Mouse (Mus musculus) G1E (cell line): Measurements from ENCODE around the gene Maml3. TPM values are rescaled to one million over a fixed set of nuclear protein-coding genes. Genes with fewer than 3 reads are reported as not detected.

Experiments
- ATAC-seq: 2 replicates; pipeline ENCODE4 v1.8.0; 2016; ENCODE audit warnings: mild to moderate bottlenecking; ENCODE audit not compliant: insufficient number of reproducible peaks, poor library complexity, low FRiP score, severe bottlenecking; ENCODE audit errors: extremely low read depth
- DNase-seq: peaks from one replicate; pipeline ENCODE4 v3.0.0; 2012; ENCODE audit warnings: low spot score
- H3K27me3 ChIP-seq: 2 replicates; pipeline ENCODE4 v1.6.1; 2012; ENCODE audit warnings: mild to moderate bottlenecking, low read length, inconsistent platforms; ENCODE audit not compliant: insufficient read depth
- H3K36me3 ChIP-seq: replicated peaks from 2 replicates; pipeline ENCODE3; 2012; ENCODE audit warnings: mild to moderate bottlenecking, inconsistent platforms
- H3K4me1 ChIP-seq: 2 replicates; pipeline ENCODE4 v1.6.1; 2012; ENCODE audit warnings: low read depth, low read length, inconsistent platforms, mixed read lengths; ENCODE audit not compliant: insufficient read depth
- H3K4me3 ChIP-seq: 2 replicates; pipeline ENCODE4 v1.5.1; 2012; ENCODE audit warnings: low read depth, mild to moderate bottlenecking, inconsistent platforms, low read length, moderate library complexity, mixed read lengths
- H3K9me3 ChIP-seq: replicated peaks from 2 replicates; pipeline ENCODE4 v1.6.1; 2012; ENCODE audit warnings: inconsistent platforms
- CTCF ChIP-seq: IDR thresholded peaks from 2 replicates; pipeline ENCODE4 v1.5.1; 2012; ENCODE audit warnings: low read depth, low read length, inconsistent platforms, mixed read lengths
- GATA1 ChIP-seq: IDR thresholded peaks from 2 replicates; pipeline ENCODE4 v1.6.1; 2012; ENCODE audit warnings: borderline replicate concordance, low read length, inconsistent platforms, mixed read lengths
- GATA2 ChIP-seq: IDR thresholded peaks from 2 replicates; pipeline ENCODE4 v1.6.1; 2012; ENCODE audit warnings: low read depth, low read length, inconsistent platforms, borderline replicate concordance
- POLR2AphosphoS5 ChIP-seq: IDR thresholded peaks from 2 replicates; pipeline ENCODE4 v1.6.1; 2012; ENCODE audit warnings: low read depth, low read length, inconsistent platforms; ENCODE audit not compliant: insufficient replicate concordance
- TAL1 ChIP-seq: conservative IDR thresholded peaks from 2 replicates; pipeline ENCODE4 v1.6.1; 2012; ENCODE audit warnings: low read depth, low read length, inconsistent platforms, mixed read lengths
- polyA plus RNA-seq: library from polyadenylated mRNA; stranded (reverse); fragments of >175 nt; gene quantifications from 2 replicates; pipeline ENCODE4 v1.2.3, GENCODE M21; 2012
- total RNA-seq, 2 experiments: library from RNA; stranded (forward) in 1 of 2; stranded (reverse) in 1 of 2; fragments of 200-1000 nt in 1 of 2; fragments of >200 nt in 1 of 2; fragmentation: Nextera tagmentation in 1 of 2; gene quantifications; 2 replicates each; pipeline ENCODE4 v1.2.3; 2014 to 2017

Gene Maml3
- total and polyA plus RNA-seq, 3 experiments, result 0.01 to 0.49 TPM; not detected in 1

GRCm38 (mm10) chr3:51695713-51696112, 409.2 kb downstream of the Maml3 start:
- peaks cover 9% of the 10 kb centered on the region for H3K4me1 ChIP-seq
- TF ChIP-seq TAL1 (no peak), GATA2 (no peak), CTCF (no peak), GATA1 (no peak), POLR2AphosphoS5 (no peak)
- no peaks in the 10 kb centered on the region for H3K9me3 ChIP-seq
- DNase-seq, result no peak
- peaks cover 4% of the 10 kb centered on the region; the same call in 1 of the 2 replicates for H3K27me3 ChIP-seq
- no peak for ATAC-seq
- no peaks in the 10 kb centered on the region for H3K36me3 ChIP-seq
- H3K4me3 ChIP-seq, result no peak overlapping the region

DNA sequence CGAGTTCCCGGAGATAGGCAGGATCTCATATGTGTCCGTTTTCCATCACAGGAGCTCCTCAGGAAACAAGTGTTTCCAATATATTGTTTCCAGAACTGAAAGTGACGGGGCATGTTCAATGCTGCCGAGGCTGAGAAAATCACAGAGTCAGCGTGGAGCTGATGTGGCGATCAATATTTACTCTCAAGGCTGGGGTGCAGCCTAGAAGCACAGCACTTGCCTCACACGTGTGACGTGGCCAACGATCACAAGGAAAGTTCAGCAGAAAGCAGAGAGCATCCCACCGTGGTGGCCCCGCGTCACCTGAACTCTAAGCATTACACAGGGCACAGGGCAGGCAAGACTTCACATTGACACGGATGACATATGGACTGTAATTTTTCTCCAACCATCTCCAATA, 410.3 kb downstream of the Maml3 start:
- no peak overlapping the region for H3K4me3 ChIP-seq
- peaks cover 2% of the 10 kb centered on the region; the same call in 1 of the 2 replicates for H3K27me3 ChIP-seq
- DNase-seq (no peak), ATAC-seq (no peak)
- H3K9me3 ChIP-seq, result 0 out of 2 replicates have a peak, but pooled peaks cover 6% of the 10 kb centered on the region
- H3K36me3 ChIP-seq, result no peaks in the 10 kb centered on the region
- TF ChIP-seq POLR2AphosphoS5 (no peak), TAL1 (no peak), CTCF (no peak), GATA1 (no peak), GATA2 (no peak)
- peaks cover 4% of the 10 kb centered on the region; the same call in 1 of the 2 replicates for H3K4me1 ChIP-seq

- Histone ChIP-seq H3K4me3 (no peak overlapping the region), H3K27me3 (peaks cover 2% of the 10 kb centered on the region; the same call in 1 of the 2 replicates), H3K9me3 (0 out of 2 replicates have a peak, but pooled peaks cover 6% of the 10 kb centered on the region), H3K4me1 (peaks cover 18% of the 10 kb centered on the region), H3K36me3 (no peaks in the 10 kb centered on the region)
- TF ChIP-seq TAL1, result no peak
- no peak for TF ChIP-seq CTCF
- ATAC-seq (no peak), DNase-seq (no peak)
Measured at GRCm38 (mm10) chr3:51693196-51693595, 411.7 kb downstream of the Maml3 start.

DNA sequence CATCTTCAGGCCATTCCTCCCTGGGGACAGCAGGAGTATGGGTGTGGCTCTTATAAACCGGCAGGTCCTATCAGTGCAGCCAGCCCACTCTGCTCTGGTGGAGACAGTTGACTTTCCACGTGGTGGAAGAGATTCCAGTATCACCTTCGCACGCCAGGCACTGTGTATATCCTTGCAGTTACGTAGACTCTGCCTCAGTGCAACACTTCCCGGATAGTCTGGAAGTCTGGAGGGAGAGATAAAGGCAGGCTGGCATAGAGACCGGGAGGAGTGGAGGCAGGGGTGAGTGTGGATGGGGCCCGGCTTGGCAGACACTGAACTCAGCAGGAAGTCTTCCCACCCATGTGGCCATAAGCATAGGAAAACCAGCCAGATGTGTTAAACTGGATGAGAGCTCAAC, 416.2 kb downstream of the Maml3 start:
- ATAC-seq (peak; percentile 88), DNase-seq (peak; percentile 23)
- H3K4me1 ChIP-seq, result peaks cover 18% of the 10 kb centered on the region
- peak overlapping the region; percentile 47; the same call in 1 of the 2 replicates for H3K4me3 ChIP-seq
- H3K9me3 ChIP-seq, result 0 out of 2 replicates have a peak, but pooled peaks cover 6% of the 10 kb centered on the region
- TF ChIP-seq POLR2AphosphoS5 (no peak), TAL1 (peak; percentile 67)
- no peaks in the 10 kb centered on the region for H3K27me3 ChIP-seq
- H3K36me3 ChIP-seq, result no peaks in the 10 kb centered on the region

GRCm38 (mm10) chr3:51686791-51687190, 418.1 kb downstream of the Maml3 start:
- 0 out of 2 replicates have a peak, but pooled peaks cover 6% of the 10 kb centered on the region for H3K9me3 ChIP-seq
- no peaks in the 10 kb centered on the region for H3K27me3 ChIP-seq
- no peak for ATAC-seq
- no peaks in the 10 kb centered on the region for H3K36me3 ChIP-seq
- TF ChIP-seq GATA1, result no peak
- no peak for DNase-seq
- H3K4me1 ChIP-seq, result peaks cover 18% of the 10 kb centered on the region
- H3K4me3 ChIP-seq, result no peak overlapping the region

GRCm38 (mm10) chr3:51686316-51686715, 418.6 kb downstream of the Maml3 start:
- H3K27me3 ChIP-seq, result no peaks in the 10 kb centered on the region
- no peak for TF ChIP-seq TAL1
- no peak for TF ChIP-seq GATA1
- TF ChIP-seq GATA2, result no peak
- no peak for TF ChIP-seq POLR2AphosphoS5
- 0 out of 2 replicates have a peak, but pooled peaks cover 6% of the 10 kb centered on the region for H3K9me3 ChIP-seq
- no peak for ATAC-seq
- DNase-seq, result no peak
- H3K36me3 ChIP-seq, result no peaks in the 10 kb centered on the region
- no peak overlapping the region for H3K4me3 ChIP-seq
- H3K4me1 ChIP-seq, result peaks cover 18% of the 10 kb centered on the region

DNA sequence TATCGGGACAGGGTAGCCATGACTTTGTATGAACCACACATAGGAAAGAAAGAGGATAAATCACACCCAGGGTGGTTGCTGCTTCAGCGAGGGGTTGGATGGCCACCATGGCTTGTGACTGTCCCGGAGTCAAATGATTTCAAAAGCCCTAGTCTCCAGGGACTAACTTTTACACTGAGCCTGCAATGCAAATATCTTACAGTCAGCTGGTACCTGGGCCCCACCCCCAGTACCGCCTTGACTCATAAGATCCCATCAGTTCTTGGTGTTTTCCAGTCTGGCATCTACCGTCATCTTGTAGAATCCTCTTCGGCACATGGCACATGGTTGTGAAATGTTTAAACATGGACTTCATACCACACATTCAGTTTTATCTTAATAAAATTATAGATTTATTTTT, 419.3 kb downstream of the Maml3 start:
- Histone ChIP-seq H3K4me1 (peaks cover 18% of the 10 kb centered on the region), H3K4me3 (no peak overlapping the region), H3K27me3 (no peaks in the 10 kb centered on the region), H3K9me3 (0 out of 2 replicates have a peak, but pooled peaks cover 5% of the 10 kb centered on the region), H3K36me3 (no peaks in the 10 kb centered on the region)
- DNase-seq (no peak), ATAC-seq (no peak)
- TF ChIP-seq GATA2, result no peak
- TF ChIP-seq CTCF, result no peak
- no peak for TF ChIP-seq GATA1
- no peak for TF ChIP-seq POLR2AphosphoS5
- no peak for TF ChIP-seq TAL1
